Mouse (Mus musculus) thymus, adult 18-20 months (tissue): ENCODE data around the gene Serinc5.
"Not testable (repeated sequence)": the region's sequence is repeated elsewhere in the genome, so short reads cannot be mapped to it uniquely, and the experiment has no call there.

Experiments
- DNase-seq, 2 experiments: peaks; one replicate each; pipeline ENCODE4 v3.0.0; 2022; ENCODE audit warnings: mixed read lengths in 2 of 2

The Serinc5 gene

DNA sequence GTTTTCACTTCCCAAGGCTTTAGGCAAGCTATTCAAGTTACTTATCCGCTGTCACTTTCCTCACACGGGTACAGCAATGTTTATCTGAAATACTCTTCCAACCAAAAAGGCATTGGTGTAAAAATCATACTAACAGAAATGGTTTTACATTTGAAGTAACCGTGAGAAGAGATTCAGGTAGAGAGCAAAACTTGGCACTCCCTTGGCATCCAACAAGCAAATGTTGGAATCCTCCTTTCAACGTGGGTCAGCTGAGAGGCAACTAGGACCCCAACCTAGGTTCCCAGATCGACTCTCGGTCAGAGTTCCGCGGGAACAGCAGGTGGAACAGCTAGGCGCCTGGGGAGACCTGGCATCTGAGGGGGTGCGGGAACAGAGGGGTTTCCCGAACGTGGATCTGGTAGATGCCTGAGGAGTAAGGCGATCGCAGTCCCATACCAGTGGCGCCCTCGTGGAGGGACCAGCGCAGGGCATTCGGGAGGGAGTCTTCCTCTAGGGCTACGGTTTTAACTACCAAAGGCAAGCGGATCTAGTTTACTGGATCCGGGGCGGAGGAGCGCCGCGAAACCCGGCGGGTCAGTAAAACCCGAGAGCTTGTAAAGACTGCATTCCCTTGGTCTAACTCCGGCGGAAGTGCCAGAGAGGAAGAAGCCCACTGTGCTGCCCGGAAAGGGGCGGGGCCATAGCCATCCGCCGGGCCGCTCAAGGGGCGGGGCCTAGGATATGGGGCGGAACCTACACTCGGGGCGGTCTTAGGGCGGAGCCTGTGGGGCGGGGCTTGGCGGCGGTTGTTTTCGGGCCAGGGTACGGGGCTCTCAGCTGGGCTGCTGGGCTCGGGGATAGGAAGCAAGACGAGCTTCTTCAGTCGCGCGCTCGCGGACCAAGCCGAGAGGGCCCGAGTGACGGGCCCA lies at the start of gene Serinc5:
Gene Serinc5, plus strand, starts transcription at position 781 of the 911 bp plus-strand sequence.
- peak; percentile 97 to 98 for DNase-seq

DNA sequence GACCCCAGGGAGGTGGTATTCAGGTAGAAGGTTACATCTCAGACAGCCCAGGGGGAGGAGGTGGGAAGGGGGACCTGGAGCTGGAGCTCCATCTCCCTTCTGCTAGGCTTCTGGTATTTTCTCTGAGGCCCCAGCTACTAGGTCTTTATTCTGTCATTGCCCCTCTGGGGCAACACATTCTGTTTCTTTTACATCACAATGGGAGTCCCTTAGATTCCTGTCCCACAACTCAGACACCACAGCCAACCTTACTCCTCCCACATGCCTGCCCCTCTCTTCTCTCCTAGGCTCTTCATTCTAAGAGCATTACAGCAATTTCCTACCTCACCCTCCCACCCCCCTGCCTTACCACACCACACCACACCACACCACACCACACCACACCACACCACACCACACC lies 34.8 kb upstream of the Serinc5 start, which contains the start of gene Spz1:
Gene Spz1, minus strand, starts transcription at position 101 of the 400 bp plus-strand sequence.
- no peak for DNase-seq

DNA sequence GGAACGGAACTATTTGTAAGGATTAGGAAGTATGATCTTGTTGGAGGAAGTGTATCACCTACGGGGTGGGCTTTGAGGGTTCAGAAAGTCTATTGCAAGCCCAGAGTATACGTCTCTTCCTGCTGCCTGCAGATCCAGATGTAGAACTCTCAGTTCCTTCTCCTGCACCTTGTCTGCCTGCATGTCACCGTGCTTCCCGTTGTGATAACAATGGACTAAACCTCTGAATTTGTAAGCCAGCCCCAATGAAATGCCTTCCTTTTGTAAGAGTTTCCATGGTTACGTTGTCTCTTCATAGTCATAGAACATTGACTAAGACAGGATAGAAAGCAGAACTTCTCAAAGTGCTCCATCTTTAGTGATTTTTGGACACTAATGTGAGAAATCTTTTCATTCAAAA lies 34.2 kb upstream of the Serinc5 start:
- DNase-seq = no peak

DNA sequence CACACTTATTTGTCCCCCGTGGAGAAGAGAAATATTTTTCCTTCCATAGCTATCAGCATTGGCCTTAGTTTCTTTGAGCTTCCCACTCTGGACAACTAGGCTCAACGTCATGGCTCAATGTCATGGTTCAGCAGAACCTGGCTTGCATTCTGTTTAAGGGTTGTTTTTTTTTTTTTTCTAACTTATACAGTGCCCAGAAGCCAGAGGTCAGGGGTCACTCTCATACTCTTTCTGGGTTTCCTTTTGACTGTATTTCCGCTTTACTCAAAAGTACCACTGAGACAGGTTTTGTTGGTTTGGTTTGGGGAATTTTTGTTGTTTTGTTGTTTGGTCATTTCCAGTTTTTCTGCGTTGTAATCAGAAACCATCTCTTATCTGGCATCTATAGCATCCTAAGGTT lies 32.7 kb upstream of the Serinc5 start:
- no peak for DNase-seq

DNA sequence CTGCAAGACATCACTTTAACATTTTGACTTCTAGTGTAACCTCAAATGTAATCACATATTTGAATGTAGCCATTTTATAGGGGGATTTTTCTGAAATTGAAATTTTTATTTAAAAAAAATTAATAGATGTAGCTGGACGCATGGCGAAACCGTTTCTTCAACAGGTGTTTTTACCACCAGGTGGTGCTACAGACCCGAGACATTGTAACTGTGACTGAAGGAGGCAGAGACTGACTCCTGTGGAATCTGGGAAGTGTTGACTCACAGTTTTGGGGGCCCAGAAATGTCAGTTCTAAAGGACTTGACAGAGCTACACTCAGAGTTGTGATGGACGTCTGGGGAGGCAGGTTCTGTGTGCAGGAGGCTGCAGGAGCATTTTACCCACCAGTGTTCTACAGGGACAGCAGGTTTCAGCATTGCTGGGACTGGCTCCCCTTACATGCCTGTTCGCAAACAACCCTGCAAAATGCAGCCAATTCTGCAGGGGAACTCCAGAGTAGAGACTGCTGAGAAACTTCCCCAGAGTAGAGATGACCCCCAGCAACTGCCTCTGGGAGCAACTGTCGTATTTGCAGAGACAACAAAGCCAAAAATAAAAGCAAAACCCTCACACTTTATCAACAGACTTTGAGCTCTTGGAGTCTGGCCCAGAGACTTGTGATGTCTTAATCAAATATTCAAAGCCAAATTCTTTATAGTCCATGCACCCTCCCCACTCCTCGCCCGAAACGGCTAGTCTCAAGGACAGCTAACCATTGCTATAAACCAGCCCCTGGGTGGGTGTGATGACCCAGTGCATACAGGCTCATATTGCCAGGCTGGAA lies 30.5 kb upstream of the Serinc5 start:
- DNase-seq = peak; percentile 16 to 32

DNA sequence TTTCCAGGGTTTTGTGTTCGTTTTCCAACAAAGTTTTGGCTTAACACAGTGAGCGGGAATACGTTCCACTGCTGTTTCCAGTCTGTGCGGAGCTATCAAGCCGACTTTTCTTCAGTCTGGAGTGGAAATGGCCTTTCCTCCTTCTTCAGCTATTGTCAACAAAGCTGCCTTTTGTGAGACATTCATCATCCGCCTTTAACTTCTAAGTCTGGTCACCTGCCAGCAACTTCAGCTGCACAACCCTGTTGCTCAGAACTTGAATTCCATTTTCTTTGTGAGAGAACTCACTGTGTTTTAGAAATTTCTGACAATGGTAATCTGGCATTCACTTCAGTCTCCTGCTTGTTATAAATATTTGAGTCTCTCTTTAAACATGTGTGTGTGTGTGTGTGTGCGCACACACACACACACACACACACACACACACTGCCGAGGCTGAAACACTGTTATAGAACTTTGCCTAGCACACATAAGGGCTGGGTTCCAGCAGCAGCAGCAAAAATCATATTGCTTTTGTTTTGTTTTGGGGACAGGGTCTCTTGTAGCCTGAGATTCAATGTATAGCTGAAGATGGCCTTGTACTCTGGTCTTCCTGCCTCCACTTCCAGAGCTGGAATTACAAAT lies 26.7 kb upstream of the Serinc5 start:
- no peak for DNase-seq

DNA sequence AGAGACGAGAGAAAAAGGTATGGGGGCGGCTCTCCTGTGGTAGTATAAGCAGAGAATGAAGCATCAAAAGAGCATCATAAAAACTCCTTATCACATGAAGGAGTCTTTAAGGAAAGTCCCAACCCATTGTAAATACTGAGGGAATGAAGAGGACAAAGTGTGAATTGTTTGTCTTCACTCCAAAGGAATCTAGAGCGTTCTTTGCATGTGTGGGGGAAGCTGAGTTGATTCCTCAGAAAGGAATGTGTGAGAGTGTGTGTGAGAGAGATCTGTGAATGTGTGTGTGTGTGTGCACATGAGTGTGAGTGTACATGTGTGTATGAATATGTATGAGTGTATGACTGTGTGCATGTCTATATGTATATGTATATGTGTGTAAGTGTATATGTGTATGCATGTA lies 22.2 kb upstream of the Serinc5 start:
- DNase-seq = no peak

DNA sequence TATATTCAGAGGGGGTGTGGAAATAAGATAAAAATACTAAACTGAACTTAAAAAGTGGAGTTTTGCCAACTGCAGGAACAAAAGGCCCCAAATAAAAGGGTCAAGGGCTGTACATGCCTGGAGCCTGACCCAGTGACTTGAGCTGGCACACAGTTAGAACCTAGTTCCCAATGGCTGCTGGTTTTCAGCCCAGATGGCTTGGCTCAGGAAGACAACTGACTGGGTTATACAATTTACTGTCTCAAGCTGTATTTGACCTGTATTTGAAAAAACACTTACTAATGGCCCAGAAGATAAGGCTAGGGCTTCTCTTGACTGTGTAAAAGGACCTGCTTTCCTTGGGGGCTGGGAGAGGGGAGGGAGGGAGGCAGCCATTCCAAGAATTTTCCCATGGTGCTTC lies 21.6 kb upstream of the Serinc5 start:
- DNase-seq = no peak

DNA sequence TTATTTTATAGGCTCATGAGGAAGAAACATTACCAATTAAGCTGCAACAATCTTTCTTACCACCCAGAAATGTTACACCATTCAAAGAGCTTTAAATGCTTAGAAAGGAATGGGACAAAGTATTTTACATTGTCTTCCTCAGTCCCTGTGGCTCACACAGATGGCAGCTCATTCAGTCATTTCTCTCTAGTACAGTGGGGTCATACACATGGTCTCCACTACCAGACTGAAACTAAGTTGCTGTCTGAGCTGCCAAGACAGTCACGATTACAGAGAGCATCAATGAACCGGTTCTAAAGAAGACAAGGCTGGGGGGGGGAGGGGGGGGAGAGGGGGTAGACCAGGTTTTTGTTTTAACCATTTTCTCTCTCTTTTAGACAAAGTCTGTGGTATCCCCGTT lies 19.7 kb upstream of the Serinc5 start:
- DNase-seq = no peak

DNA sequence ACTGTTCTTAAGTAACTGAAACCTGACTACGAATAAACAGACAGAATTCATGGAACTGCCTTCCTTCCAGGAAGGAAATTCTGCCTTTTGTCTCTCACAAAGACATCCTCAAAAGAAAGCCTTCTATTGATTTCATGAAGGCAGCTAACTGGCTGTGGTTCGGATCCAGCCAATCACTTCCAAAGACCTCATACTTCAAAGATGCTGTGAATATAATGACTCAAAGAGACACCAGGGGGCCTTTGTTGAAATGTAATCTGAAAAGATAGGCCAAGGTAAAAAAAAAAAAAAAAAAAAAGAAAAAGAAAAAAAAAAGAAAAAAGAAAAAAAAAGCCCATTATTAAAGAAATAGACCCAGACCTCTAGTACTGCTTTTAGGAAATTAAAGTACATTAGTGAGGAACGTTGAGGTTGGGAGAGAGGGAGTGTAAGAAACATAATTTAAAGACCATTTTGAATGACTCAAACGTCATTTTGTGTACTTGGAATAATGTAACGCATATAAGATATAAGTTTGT lies 18.6 kb upstream of the Serinc5 start:
- no peak for DNase-seq

DNA sequence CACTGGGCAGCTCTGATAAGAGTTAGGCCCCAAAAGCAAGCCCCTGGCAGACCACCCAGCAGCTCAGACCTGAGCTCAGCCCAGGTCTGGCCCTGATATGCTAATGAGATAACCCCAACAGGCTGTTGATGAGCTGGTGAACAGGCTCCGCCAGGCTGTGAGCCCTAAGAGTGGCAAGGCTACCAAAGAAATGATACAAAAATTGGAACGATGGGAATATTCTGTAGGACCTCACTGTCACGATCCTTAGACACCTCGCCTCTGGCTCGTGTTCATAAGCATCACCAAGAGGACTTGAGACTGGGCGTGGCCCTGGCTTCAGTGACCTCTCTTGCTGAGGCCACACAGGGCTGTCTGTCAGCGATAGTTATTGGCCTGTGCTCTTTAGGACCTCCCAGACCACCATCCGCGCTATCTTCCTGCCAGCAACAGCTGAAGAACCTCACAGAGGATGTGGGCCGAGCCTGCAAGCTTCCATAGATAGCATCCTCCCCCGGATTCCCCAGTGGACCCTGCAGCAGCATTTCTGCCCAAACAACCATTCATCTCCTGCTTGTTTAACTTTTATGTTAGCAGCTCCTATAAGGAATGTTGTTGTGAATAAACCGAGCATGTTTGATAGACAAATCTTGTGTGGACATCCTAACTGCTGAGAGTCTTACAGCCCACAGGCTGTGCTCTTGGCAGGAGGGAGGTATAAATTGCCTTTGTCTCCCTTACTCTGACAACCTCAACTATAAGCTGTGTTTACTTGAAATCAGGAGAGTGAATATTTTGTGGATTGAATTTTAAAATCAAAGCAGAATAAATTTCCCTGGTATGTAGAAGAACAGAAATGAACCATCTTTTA lies 17.9 kb upstream of the Serinc5 start:
- no peak for DNase-seq

DNA sequence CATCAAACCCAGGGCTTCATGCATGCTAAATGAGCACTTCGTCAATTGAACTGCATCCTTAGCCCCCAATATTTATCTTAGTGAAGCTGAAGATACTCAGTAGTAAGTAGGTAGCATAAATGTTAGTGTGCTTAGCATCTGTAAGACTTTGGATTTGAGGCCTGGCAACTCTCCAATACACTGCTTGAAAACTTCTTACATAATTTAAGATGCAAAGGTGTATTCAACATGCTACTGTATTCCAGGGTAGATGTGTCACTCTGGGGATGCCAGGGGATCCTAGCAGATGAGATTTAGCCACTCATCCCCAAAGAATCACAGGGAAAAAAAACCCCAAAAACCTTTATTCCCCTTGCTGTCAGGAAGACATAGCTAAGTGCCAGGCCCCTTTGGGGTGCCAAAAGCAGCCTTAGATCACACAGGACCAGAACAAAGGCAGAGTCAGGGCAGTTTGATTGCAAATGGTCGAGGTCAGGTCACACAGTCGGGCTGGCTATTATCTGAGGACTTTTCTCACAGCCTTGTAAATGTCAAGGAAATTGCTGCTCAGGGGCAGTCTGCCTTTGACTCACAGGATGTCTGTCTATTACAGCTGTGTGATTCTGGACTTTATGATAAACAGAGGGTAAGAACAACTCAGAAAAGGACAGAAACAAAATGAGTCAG lies 17.0 kb upstream of the Serinc5 start:
- DNase-seq = no peak

DNA sequence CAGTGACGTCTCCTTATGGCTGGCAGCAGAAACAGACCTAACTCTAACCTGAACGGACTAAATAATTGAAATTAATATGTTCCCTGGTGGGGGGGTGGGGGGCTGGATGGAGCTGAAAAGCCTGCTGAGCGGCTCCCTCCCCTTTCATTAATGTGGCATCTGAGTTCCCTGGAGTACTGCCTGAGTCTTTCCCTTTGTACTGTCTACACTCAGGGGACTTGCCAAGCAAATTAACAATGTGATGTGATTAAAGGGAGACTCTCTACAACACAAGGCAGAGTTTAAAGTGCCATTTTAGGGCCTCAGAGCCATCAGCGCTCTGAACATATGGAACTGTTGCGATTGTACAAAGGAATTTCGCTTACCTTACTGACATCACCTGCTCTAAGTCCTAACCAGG lies 16.4 kb upstream of the Serinc5 start:
- DNase-seq = no peak

DNA sequence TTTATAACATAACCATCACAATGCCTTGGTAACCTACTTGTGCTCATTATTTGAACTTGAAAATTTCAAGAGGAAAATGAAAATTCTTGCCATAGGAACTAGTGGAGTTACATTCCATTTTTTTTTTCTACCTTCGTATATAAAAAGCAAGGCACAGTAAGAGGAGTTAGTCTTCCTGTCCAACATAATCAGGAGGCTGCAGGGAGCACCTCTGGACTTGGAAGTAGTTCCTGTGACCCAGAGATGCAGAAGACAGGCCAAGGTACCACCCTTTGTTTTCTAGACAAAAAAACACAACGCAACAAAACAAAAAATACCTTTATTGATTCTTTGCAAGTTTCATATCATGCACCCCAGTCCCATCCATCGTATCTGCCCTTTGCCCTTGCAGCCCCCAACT lies 16.0 kb upstream of the Serinc5 start:
- no peak for DNase-seq

DNA sequence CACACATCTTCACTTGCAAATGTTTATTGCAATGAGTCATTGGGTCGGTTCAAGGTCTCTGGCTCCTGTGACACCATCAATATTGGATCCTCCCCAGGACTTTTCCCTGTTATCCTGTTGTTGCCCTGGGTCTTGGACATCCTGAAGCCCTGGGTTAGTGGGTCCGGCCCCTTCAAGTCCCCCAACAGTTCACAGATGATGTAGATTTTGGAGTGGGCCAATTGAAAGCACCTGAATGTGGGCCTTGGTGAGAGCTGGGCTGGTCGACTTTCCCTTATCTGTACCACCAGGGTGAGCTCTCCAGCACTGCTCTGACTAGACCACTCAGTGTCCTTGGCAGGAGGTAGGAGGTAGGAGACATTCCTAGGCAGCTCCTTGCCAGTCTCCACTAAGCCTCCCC lies 15.5 kb upstream of the Serinc5 start:
- no peak for DNase-seq

DNA sequence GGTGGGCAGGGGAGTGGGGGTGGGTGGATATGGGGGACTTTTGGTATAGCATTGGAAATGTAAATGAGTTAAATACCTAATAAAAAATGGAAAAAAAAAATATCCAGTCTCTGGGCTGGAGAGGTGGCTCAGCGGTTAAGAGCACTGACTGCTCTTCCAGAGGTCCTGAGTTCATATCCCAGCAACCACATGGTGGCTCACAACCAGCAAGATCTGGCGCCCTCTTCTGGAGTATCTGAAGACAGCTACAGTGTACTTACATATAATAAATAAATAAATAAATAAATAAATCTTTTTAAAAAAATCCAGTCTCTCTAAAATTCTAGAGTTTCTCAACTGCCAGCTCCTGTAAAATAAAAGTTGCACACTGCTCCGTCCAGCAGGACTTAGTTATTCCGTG lies 5.6 kb upstream of the Serinc5 start:
- DNase-seq = not testable (repeated sequence)

DNA sequence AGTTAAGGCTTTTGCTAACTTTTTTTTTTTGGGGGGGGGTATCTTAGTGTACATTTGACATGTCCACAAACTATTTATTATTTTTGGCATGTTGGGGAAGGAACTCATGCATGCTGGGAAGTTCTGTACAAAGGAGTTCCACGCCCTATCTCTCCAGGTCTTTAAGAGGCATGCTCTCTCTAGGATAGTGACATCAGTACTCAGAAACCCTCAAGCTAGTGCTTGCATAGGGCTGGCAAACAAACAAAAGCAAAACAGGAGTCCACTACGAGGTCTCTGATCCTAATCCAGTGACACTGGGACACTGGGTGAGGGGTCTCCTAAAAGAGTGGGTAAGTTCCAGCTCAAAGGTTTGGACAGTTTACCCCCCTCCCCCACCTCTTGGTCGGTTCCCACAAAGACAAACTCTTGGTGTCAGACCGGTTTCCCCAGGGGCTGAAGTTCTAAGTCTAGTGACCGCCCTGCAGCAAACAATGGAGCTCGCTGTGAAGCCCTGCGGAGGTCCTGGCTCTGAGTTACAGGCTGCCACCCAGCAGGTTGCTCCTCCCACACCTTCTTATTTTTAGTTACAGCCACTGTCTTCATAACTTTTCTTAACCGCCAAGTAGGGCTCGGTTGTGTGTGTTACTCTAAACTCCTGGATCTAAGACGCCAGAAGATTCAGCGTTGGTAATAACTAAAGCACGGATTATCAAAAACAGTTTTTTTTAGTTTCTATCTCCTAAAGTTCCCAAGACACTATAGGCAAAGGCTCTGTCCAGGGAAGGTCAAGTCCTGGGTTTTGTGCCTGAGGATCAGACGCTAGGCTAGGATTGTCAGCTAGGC lies 1.2 kb upstream of the Serinc5 start:
- peak; percentile 44 to 61 for DNase-seq

DNA sequence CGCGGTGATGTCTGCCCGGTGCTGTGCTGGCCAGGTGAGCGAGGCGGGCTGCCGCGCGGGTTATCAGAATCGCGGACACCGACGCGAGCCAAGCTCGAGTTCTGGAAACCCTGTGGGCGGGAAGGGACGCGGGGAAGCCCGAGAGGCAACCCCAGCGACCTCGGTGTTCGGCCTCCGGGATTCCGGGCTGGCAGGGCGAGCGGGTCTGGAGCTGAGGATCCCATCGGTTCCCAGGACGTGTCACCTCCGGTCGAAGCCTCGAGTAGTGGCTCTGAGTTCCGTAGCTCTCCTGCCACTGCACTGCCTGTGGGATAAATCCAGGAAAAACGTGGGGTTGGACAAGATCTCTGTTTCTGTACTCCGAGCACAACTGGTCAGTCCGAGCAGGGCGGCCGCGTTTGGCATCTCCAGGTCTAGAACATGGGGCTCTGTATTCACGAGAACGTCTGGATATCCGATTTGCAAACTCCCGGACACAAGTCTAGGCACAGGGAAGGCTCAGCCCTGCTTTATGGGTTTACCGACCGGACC lies 428 bp downstream of the Serinc5 start:
- no peak for DNase-seq

DNA sequence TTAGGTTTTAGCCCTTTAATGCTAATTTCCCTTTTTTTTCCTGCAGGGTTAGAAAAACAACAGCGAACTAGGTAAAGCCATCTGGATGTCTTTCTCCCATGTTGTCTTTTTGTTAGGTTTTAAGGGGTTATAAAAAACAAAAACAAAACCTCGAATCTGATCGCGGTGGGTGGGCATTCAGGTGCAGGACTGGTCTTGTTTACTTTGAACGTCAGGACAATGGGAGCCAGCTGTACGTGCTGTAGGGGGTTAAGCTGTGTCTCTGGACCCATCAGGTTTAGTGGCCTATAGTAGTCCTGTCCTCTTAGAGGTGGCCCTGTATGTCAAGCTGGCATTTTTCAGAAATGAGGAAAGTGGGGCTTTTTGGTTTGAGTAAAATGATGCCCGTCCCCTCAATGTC lies 1.0 kb downstream of the Serinc5 start:
- DNase-seq = no peak

DNA sequence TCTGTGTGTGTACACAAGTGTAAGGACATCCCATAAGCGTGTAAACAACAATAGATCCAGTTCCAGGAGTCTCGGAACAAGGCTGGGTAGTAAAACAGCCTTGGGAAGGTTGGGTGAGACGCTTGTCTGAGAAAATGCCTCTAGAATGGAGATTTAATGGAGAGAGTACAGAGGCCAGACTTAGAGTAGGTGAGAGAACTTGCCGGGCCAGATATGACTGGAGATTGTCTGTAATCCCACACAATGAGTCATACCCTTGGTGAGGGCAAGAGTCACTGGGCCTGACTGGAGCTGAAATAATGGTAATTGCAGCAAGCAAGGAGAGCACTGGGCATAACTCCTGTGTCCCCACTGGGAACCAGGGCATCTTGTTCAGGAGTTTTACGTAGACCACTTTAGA lies 2.2 kb downstream of the Serinc5 start:
- no peak for DNase-seq
